Mouse (Mus musculus) neutrophil, adult 65 days (primary cell): ENCODE results near the gene Fbh1. TPM values are rescaled to one million over a fixed set of nuclear protein-coding genes. Genes with fewer than 3 reads are reported as not detected.

ENCODE experiments used
- total RNA-seq: library from RNA; stranded (reverse); gene quantifications from 2 replicates; pipeline ENCODE4 v1.2.4, GENCODE M21; 2023

Fbh1 gene
- 53.0 and 60.3 TPM in 2 replicates for total RNA-seq

GRCm38 (mm10) chr2:11777091-11778068, at the start of gene Fbh1, which contains the start of gene Ankrd16:
TSS of gene Fbh1 (minus strand) at chr2:11777582.
TSS of gene Ankrd16 (plus strand) at chr2:11777876.

GRCm38 (mm10) chr2:11705201-11706025, 72.0 kb downstream of the Fbh1 start, which contains the start of gene Il15ra:
TSS of gene Il15ra (plus strand) at chr2:11705290.

Other genes starting within 250 kb of the Fbh1 start
- gene Pfkfb3, start 223.5 kb downstream of the Fbh1 start, total RNA-seq = 61.2 and 85.4 TPM in 2 replicates
- 74.6 and 77.6 TPM in 2 replicates for gene Rbm17, start 173.4 kb downstream of the Fbh1 start, total RNA-seq
- gene Gm17490, start 151.3 kb downstream of the Fbh1 start, total RNA-seq = not detected in 2 replicates
- 0.22 and 0.91 TPM in 2 replicates for gene Il2ra, start 134.8 kb downstream of the Fbh1 start, total RNA-seq
- 9.2 and 9.3 TPM in 2 replicates for gene Il15ra, start 72.3 kb downstream of the Fbh1 start, total RNA-seq
- gene Ankrd16, start 294 bp upstream of the Fbh1 start, total RNA-seq = 72.3 and 107 TPM in 2 replicates